Mouse (Mus musculus): ENCODE measurements at regions not wholly inside any gene's neighbourhood (a gene's known extent, or its start where the extent isn't known, plus 50 kb on each side); places are given as distances from the start of the nearest gene placed in this dataset.
"Not testable (repeated sequence)": the region's sequence is repeated elsewhere in the genome, so short reads cannot be mapped to it uniquely, and the experiment has no call there.

- TF ChIP-seq POLR2A (IDR thresholded peaks at IDR 0.05; ENCODE audit: borderline replicate concordance, extremely low read depth, low read depth, low read length); CTCF (IDR thresholded peaks at IDR 0.05; ENCODE audit: insufficient read depth, low read length): not testable (repeated sequence)
Observed at GRCm38 (mm10) chr11:16607900-16608422, 99.7 kb upstream of the Sec61g start.

All from lung, adult 2 months (tissue).